ENCODE assay signal across 18 mouse cellular contexts in genomic region chr4:10913409-10913808, GRCm38 (mm10). TPM values are rescaled to one million over a fixed set of nuclear protein-coding genes. Genes with fewer than 3 reads are reported as not detected.
DNase-seq lines count a peak whose midpoint lies in the region; ATAC-seq and TF ChIP-seq lines count a peak whose summit lies in the region.
"Had no signal": no experiment of that assay in that cellular context is flagged by ENCODE, and none has a peak within 500 bp of the region (broad histone marks: within the 10 kb centered on the region; RNA-seq: fewer than 3 reads in every experiment).

No protein-coding gene starts in this region.

- no peak for TF ChIP-seq CTCF in kidney, adult 2 months (conservative IDR thresholded peaks at IDR 0.05; ENCODE audit: insufficient read depth, insufficient read length, low read depth, low read length)

- DNase-seq in forebrain, embryonic 14.5 days (ENCODE audit: low spot score) = no peak
- DNase-seq in forebrain, embryonic 10.5 days (ENCODE audit: extremely low spot score, low spot score) = no peak
- DNase-seq in kidney, adult 2 months = peak; percentile 52
- DNase-seq in kidney, postnatal 10 days = no peak
- no peak for DNase-seq in neural tube, embryonic 11.5 days (ENCODE audit: low spot score)
- no peak for DNase-seq in lung, postnatal 10 days
- DNase-seq: adrenal gland, adult 8-10 months; cerebellum, adult 9-10 months; layer of hippocampus, adult 9-11 months; lung, postnatal 14 days; thymus, postnatal 25 days had no signal

- H3K4me1 ChIP-seq in forebrain, embryonic 14.5 days (ENCODE audit: control insufficient read depth, insufficient read depth, low read length) = no peaks in the 10 kb centered on the region
- peaks cover 4% of the 10 kb centered on the region; the same call in 1 of the 2 replicates for H3K4me1 ChIP-seq in forebrain, embryonic 10.5 days
- H3K4me1 ChIP-seq in kidney, adult 2 months (ENCODE audit: control insufficient read depth, insufficient read depth, low read length) = peaks cover 7% of the 10 kb centered on the region; the same call in 1 of the 2 replicates
- H3K4me1 ChIP-seq in neural tube, embryonic 11.5 days (ENCODE audit: control insufficient read depth, insufficient read depth, low read length) = no peaks in the 10 kb centered on the region
- no peaks in the 10 kb centered on the region for H3K4me1 ChIP-seq in neural tube, embryonic 15.5 days
- H3K4me1 ChIP-seq: neural tube, embryonic 13.5 days had no signal

- no peaks in the 10 kb centered on the region for H3K36me3 ChIP-seq in forebrain, embryonic 14.5 days (ENCODE audit: control insufficient read depth, insufficient read depth, low read length)
- no peaks in the 10 kb centered on the region for H3K36me3 ChIP-seq in forebrain, embryonic 10.5 days (replicated peaks)
- no peaks in the 10 kb centered on the region for H3K36me3 ChIP-seq in kidney, adult 2 months (ENCODE audit: control insufficient read depth, insufficient read depth, low read length)
- no peaks in the 10 kb centered on the region for H3K36me3 ChIP-seq in neural tube, embryonic 11.5 days (ENCODE audit: control insufficient read depth, insufficient read depth, low read length)
- no peaks in the 10 kb centered on the region for H3K36me3 ChIP-seq in neural tube, embryonic 15.5 days
- H3K36me3 ChIP-seq: heart, embryonic 10.5 days; hindbrain, embryonic 15.5 days; limb, embryonic 10.5 days; neural tube, embryonic 13.5 days had no signal

- no peak overlapping the region for H3K9ac ChIP-seq in forebrain, embryonic 14.5 days (ENCODE audit: low read length)
- no peak overlapping the region for H3K9ac ChIP-seq in neural tube, embryonic 11.5 days (ENCODE audit: low read length)
- H3K9ac ChIP-seq in neural tube, embryonic 15.5 days (replicated peaks) = no peak overlapping the region
- H3K9ac ChIP-seq: hindbrain, embryonic 15.5 days; neural tube, embryonic 13.5 days had no signal

- no peaks in the 10 kb centered on the region for H3K9me3 ChIP-seq in forebrain, embryonic 14.5 days (replicated peaks; ENCODE audit: control insufficient read depth, low read length)
- H3K9me3 ChIP-seq in forebrain, embryonic 10.5 days = no peaks in the 10 kb centered on the region
- no peaks in the 10 kb centered on the region for H3K9me3 ChIP-seq in neural tube, embryonic 11.5 days (ENCODE audit: control insufficient read depth, low read length)
- H3K9me3 ChIP-seq in neural tube, embryonic 15.5 days (replicated peaks) = no peaks in the 10 kb centered on the region
- H3K9me3 ChIP-seq: heart, embryonic 10.5 days; hindbrain, embryonic 15.5 days; limb, embryonic 10.5 days; megakaryocyte, embryonic 14.5 days; neural tube, embryonic 13.5 days had no signal

- WGBS in forebrain, embryonic 14.5 days = 86% methylated on average over 3 of the region's 3 CpGs
- 84% methylated on average over 3 of the region's 3 CpGs for WGBS in forebrain, embryonic 10.5 days
- 83% methylated on average over 3 of the region's 3 CpGs for WGBS in kidney, adult 2 months
- 86% methylated on average over 3 of the region's 3 CpGs for WGBS in neural tube, embryonic 11.5 days
- 91% methylated on average over 3 of the region's 3 CpGs for WGBS in neural tube, embryonic 15.5 days

- no peak overlapping the region for H3K27ac ChIP-seq in forebrain, embryonic 14.5 days (ENCODE audit: low read depth, low read length)
- no peak overlapping the region for H3K27ac ChIP-seq in forebrain, embryonic 10.5 days
- H3K27ac ChIP-seq in kidney, adult 2 months (ENCODE audit: insufficient read depth, low read depth, low read length) = peak overlapping the region; percentile 14; the same call in 1 of the 2 replicates
- H3K27ac ChIP-seq in neural tube, embryonic 11.5 days (ENCODE audit: low read depth, low read length) = no peak overlapping the region
- H3K27ac ChIP-seq in neural tube, embryonic 15.5 days (replicated peaks) = no peak overlapping the region
- H3K27ac ChIP-seq: heart, embryonic 10.5 days; hindbrain, embryonic 15.5 days; limb, embryonic 10.5 days; neural tube, embryonic 13.5 days had no signal

- H3K4me3 ChIP-seq in forebrain, embryonic 14.5 days (ENCODE audit: low read depth, low read length) = no peak overlapping the region
- H3K4me3 ChIP-seq in forebrain, embryonic 10.5 days = no peak overlapping the region
- H3K4me3 ChIP-seq in kidney, adult 2 months (ENCODE audit: insufficient read depth, low read depth, low read length) = no peak overlapping the region
- no peak overlapping the region for H3K4me3 ChIP-seq in neural tube, embryonic 11.5 days (ENCODE audit: low read depth, low read length)
- no peak overlapping the region for H3K4me3 ChIP-seq in neural tube, embryonic 15.5 days (replicated peaks)
- H3K4me3 ChIP-seq: heart, embryonic 10.5 days; hindbrain, embryonic 15.5 days; limb, embryonic 10.5 days; megakaryocyte, embryonic 14.5 days; neural tube, embryonic 13.5 days had no signal

- no peak overlapping the region for H3K4me2 ChIP-seq in forebrain, embryonic 14.5 days (ENCODE audit: low read length)
- no peak overlapping the region for H3K4me2 ChIP-seq in neural tube, embryonic 11.5 days (ENCODE audit: low read depth)
- H3K4me2 ChIP-seq in neural tube, embryonic 15.5 days = no peak overlapping the region
- H3K4me2 ChIP-seq: hindbrain, embryonic 15.5 days; neural tube, embryonic 13.5 days had no signal

- no peak for TF ChIP-seq POLR2A in kidney, adult 2 months (IDR thresholded peaks at IDR 0.05; ENCODE audit: low read depth, low read length)

- H3K27me3 ChIP-seq in forebrain, embryonic 14.5 days (replicated peaks; ENCODE audit: control insufficient read depth, insufficient read depth, low read length) = no peaks in the 10 kb centered on the region
- peaks cover 11% of the 10 kb centered on the region; the same call in 1 of the 2 replicates for H3K27me3 ChIP-seq in forebrain, embryonic 10.5 days (ENCODE audit: poor library complexity, severe bottlenecking)
- H3K27me3 ChIP-seq in kidney, adult 2 months (replicated peaks; ENCODE audit: control insufficient read depth, insufficient read depth, low read length) = no peaks in the 10 kb centered on the region
- H3K27me3 ChIP-seq in neural tube, embryonic 11.5 days (ENCODE audit: control insufficient read depth, insufficient read depth, low read length) = no peaks in the 10 kb centered on the region
- H3K27me3 ChIP-seq in neural tube, embryonic 15.5 days (replicated peaks) = no peaks in the 10 kb centered on the region; the same call in none of the 2 replicates
- H3K27me3 ChIP-seq: hindbrain, embryonic 15.5 days; megakaryocyte, embryonic 14.5 days; Patski had no signal

- peak; percentile 9; the same call in 1 of the 2 replicates for ATAC-seq in forebrain, embryonic 14.5 days
- ATAC-seq in neural tube, embryonic 11.5 days (ENCODE audit: insufficient read depth, low FRiP score, low TSS enrichment) = 0 out of 2 replicates have a peak, but pooled peaks have one; percentile 10
- ATAC-seq in neural tube, embryonic 15.5 days (ENCODE audit: low FRiP score) = no peak

RNA-seq across cellular contexts. Expression of gene 2610301B20Rik, which starts 39.1 kb away (rescaled TPM):
- 51.9 and 55.7 TPM in 2 replicates for polyA plus RNA-seq in forebrain, embryonic 14.5 days (2014; fragmentation: Nextera tagmentation; extraction: Ambion mirVana)
- polyA plus RNA-seq in forebrain, embryonic 10.5 days (2016; fragmentation: Nextera tagmentation; extraction: Ambion mirVana) = 40.9 and 41.8 TPM in 2 replicates
- 5.3 and 7.0 TPM in 2 replicates for polyA plus RNA-seq in kidney, adult 2 months (2012; rRNA removed)
- 46.5 and 47.9 TPM in 2 replicates for polyA plus RNA-seq in neural tube, embryonic 11.5 days (2014; fragmentation: Nextera tagmentation; extraction: Ambion mirVana)
- 36.3 and 38.9 TPM in 2 replicates for polyA plus RNA-seq in neural tube, embryonic 15.5 days (2015; fragmentation: Nextera tagmentation; extraction: Ambion mirVana)
